Mouse (Mus musculus): ENCODE measurements around the gene Tdo2.

The Tdo2 gene

GRCm38 (mm10) chr3:81976102-81976501, at the start of gene Tdo2:
Gene Tdo2, minus strand, starts transcription at chr3:81976202.
- no peak for DNase-seq

GRCm38 (mm10) chr3:82023065-82023464, 47.1 kb upstream of the Tdo2 start:
- DNase-seq, result no peak

GRCm38 (mm10) chr3:82022421-82022920, 46.5 kb upstream of the Tdo2 start:
- no peak for DNase-seq

GRCm38 (mm10) chr3:82014148-82014703, 38.2 kb upstream of the Tdo2 start:
- no peak for DNase-seq

GRCm38 (mm10) chr3:82007002-82007401, 31.0 kb upstream of the Tdo2 start:
- DNase-seq, result no peak

- DNase-seq, result peak; percentile 45
These were observed 20.0 kb upstream of the Tdo2 start for GRCm38 (mm10) chr3:81995988-81996387.

GRCm38 (mm10) chr3:81995371-81995770, 19.4 kb upstream of the Tdo2 start:
- DNase-seq, result no peak

GRCm38 (mm10) chr3:81990531-81990930, 14.5 kb upstream of the Tdo2 start:
- DNase-seq, result no peak

GRCm38 (mm10) chr3:81989692-81990141, 13.7 kb upstream of the Tdo2 start:
- no peak for DNase-seq

- DNase-seq, result no peak
These were observed 11.6 kb upstream of the Tdo2 start for GRCm38 (mm10) chr3:81987628-81988027.

GRCm38 (mm10) chr3:81986103-81986502, 10.1 kb upstream of the Tdo2 start:
- no peak for DNase-seq

GRCm38 (mm10) chr3:81985100-81985499, 9.1 kb upstream of the Tdo2 start:
- peak; percentile 34 for DNase-seq

- DNase-seq, result no peak
These were observed 7.3 kb upstream of the Tdo2 start for GRCm38 (mm10) chr3:81983120-81983895.

GRCm38 (mm10) chr3:81981990-81982389, 6.0 kb upstream of the Tdo2 start, which contains the start of gene Asic5:
Gene Asic5, plus strand, starts transcription at chr3:81982290.
- no peak for DNase-seq

GRCm38 (mm10) chr3:81981576-81981975, 5.6 kb upstream of the Tdo2 start:
- no peak for DNase-seq

- DNase-seq, result peak; percentile 71
These were observed 395 bp downstream of the Tdo2 start for GRCm38 (mm10) chr3:81975607-81976006.

- DNase-seq, result peak; percentile 40
These were observed 11.4 kb downstream of the Tdo2 start for GRCm38 (mm10) chr3:81964596-81964995.

GRCm38 (mm10) chr3:81963768-81964167, 12.2 kb downstream of the Tdo2 start:
- DNase-seq, result no peak

GRCm38 (mm10) chr3:81961336-81961735, 14.7 kb downstream of the Tdo2 start:
- DNase-seq, result no peak

- no peak for DNase-seq
These were observed 18.5 kb downstream of the Tdo2 start for GRCm38 (mm10) chr3:81957484-81957883.

GRCm38 (mm10) chr3:81951785-81952184, 24.2 kb downstream of the Tdo2 start:
- DNase-seq, result no peak

GRCm38 (mm10) chr3:81949048-81949447, 27.0 kb downstream of the Tdo2 start:
- DNase-seq, result no peak

- DNase-seq, result no peak
These were observed 31.1 kb downstream of the Tdo2 start for GRCm38 (mm10) chr3:81944851-81945393.

- peak; percentile 48 for DNase-seq
These were observed 32.9 kb downstream of the Tdo2 start for GRCm38 (mm10) chr3:81943097-81943496.

Measured in layer of hippocampus, adult 9-11 months (tissue).